Mouse (Mus musculus) liver, adult 2 months (tissue): ENCODE data around the gene Armcx3.

Source experiments
- CTCF ChIP-seq: fragments of 200-500 bp; IDR thresholded peaks from 2 replicates; pipeline ENCODE4 v1.5.1; 2011; ENCODE audit warnings: low read depth, low read length, control low read depth
- POLR2A ChIP-seq: fragments of 200-500 bp; IDR thresholded peaks from 2 replicates; pipeline ENCODE4 v1.6.1; 2011; ENCODE audit warnings: low read length, control low read depth; ENCODE audit not compliant: insufficient read depth; ENCODE audit errors: extremely low read depth

- TF ChIP-seq POLR2A = no peak
- no peak for TF ChIP-seq CTCF
These were observed 1.0 kb downstream of the Armcx3 start for GRCm38 (mm10) chrX:134757293-134757995.
